Mouse (Mus musculus) right cerebral cortex, postnatal 14 days (tissue): ENCODE measurements at regions not wholly inside any gene's neighbourhood (a gene's known extent, or its start where the extent isn't known, plus 50 kb on each side); places are given as distances from the start of the nearest gene placed in this dataset.
"Not testable (repeated sequence)": the region's sequence is repeated elsewhere in the genome, so short reads cannot be mapped to it uniquely, and the experiment has no call there.

Experiments
- DNase-seq: peaks from one replicate; pipeline ENCODE4 v3.0.0; 2022

- DNase-seq = no peak
Measured at GRCm38 (mm10) chr6:25101761-25102160, 145.7 kb upstream of the Tmem229a start.

- no peak for DNase-seq
Measured at GRCm38 (mm10) chr6:25087167-25087566, 131.1 kb upstream of the Tmem229a start.

- no peak for DNase-seq
Measured at GRCm38 (mm10) chr6:25085871-25086270, 129.8 kb upstream of the Tmem229a start.

DNA sequence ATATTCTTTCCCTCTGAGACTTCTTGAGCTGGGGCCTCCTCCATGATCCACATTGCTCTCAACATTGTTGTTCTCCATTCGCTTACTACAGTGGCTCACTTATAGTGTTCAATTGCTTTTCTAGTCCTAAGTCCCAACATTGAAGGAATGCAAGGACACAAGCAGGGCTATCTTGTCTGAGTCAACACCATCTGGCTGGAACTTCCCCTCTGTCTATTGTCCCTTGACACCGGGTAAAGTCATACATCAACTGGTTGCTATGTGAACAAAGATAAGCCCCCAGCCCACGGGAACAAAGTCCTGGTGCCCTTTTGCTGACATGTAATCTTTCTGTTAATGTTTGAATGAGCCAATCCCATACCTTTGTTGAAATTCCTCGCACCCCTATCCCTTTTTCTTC is 129.2 kb upstream of the Tmem229a start:
- not testable (repeated sequence) for DNase-seq

- no peak for DNase-seq
Measured at GRCm38 (mm10) chr6:25065913-25066312, 109.8 kb upstream of the Tmem229a start.

GRCm38 (mm10) chr6:25032878-25033509 is 76.9 kb upstream of the Tmem229a start:
- no peak for DNase-seq

GRCm38 (mm10) chr6:25026953-25027352 is 70.9 kb upstream of the Tmem229a start:
- no peak for DNase-seq

DNA sequence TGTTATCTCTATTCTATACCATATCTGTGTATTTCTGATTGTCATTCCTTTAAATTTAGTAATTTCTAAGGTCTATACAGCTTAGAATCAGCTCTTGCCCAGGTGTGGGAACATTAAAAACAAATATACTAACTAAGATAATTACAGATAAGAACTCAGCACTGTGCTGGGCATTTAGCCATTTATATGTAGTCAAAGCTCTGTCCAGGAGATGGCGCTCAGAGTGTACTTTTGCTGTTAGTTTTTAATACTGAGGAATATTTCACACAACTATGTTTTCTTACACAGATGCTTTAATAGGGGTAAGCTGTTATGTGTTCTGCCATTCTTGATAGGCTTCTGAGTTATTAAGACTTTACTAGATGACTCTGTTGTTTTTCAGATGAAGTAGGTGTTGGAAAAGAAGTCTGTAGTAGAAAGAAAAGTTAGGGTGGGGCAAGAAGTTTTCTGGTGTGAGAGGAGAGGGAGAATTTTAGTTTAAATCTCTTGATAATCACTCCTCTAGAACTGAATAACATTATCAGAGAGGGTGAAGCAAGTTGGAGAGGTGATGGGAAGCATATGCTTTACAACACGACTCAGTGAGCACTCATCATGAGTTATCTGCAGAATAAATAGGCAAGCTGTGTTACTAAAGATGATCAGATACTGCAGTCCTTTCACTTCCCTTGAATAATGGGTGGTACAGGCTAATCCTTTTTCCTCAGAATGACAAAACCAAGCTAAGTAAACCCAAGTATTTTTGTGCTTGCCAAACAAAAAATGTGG is 64.1 kb upstream of the Tmem229a start:
- DNase-seq = peak; percentile 42

DNA sequence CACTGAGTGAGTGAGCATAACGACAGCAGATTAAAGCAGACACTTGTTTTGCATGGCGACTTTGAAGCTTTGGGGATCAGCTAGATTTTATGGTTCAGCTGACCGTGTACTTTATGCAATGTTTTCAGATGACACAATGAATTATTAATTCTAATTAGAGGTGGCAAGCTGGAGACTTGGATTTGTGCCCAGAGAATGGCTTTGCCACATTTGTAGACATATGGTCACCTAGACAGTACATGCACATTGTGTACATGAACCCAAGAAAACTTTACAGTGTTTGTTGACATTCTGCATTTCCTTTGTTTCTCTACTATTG is 57.1 kb upstream of the Tmem229a start:
- no peak for DNase-seq

GRCm38 (mm10) chr6:25012376-25013287 is 56.5 kb upstream of the Tmem229a start:
- no peak for DNase-seq

DNA sequence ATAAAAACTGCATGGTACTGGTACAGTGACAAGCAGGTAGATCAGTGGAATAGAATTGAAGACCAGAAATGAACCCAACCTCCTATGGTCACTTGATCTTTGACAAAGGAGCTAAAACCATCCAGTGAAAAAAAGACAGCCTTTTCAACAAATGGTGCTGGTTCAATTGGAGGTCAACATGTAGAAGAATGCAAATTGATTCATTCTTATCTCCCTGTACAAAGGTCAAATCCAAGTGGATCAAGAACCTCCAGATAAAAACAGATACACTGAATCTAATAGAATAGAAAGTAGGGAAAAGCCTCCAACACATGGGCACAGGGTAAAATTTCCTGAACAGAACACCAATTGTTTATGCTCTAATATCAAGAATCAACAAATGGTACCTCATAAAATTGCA is 52.8 kb upstream of the Tmem229a start:
- not testable (repeated sequence) for DNase-seq
